Mouse (Mus musculus) layer of hippocampus, adult 6 months (tissue): ENCODE measurements around the gene Krba1. TPM values are rescaled to one million over a fixed set of nuclear protein-coding genes. Genes with fewer than 3 reads are reported as not detected.

Experiments used
- long read RNA-seq, 2 experiments: library from polyadenylated mRNA; unstranded; transcript quantifications; one replicate each; pipeline ENCODE4 v2.0.0; 2019 to 2020
- microRNA-seq: library from miRNA; unstranded; fragments of <30 nt; microRNA quantifications from one replicate; pipeline ENCODE4 v1.2.0, GENCODE M21; 2020
- polyA plus RNA-seq: library from polyadenylated mRNA; unstranded; fragments of <200 nt; fragmentation: Nextera tagmentation; gene quantifications from 2 replicates; pipeline ENCODE4 v1.2.3, GENCODE M21; 2021

Krba1 gene
- 4.3 and 4.4 TPM in 2 replicates for polyA plus RNA-seq
- long read RNA-seq, experiment 1, full-length matches to known transcripts = 2 of 10 reads
- long read RNA-seq, experiment 1, partial matches to known transcripts = 4 of 10 reads
- long read RNA-seq, experiment 1, other reads (novel, unspliced or antisense) = 4 of 10 reads
- long read RNA-seq, experiment 2, full-length matches to known transcripts = 20 of 64 reads
- long read RNA-seq, experiment 2, partial matches to known transcripts = 17 of 64 reads
- long read RNA-seq, experiment 2, other reads (novel, unspliced or antisense) = 27 of 64 reads

DNA sequence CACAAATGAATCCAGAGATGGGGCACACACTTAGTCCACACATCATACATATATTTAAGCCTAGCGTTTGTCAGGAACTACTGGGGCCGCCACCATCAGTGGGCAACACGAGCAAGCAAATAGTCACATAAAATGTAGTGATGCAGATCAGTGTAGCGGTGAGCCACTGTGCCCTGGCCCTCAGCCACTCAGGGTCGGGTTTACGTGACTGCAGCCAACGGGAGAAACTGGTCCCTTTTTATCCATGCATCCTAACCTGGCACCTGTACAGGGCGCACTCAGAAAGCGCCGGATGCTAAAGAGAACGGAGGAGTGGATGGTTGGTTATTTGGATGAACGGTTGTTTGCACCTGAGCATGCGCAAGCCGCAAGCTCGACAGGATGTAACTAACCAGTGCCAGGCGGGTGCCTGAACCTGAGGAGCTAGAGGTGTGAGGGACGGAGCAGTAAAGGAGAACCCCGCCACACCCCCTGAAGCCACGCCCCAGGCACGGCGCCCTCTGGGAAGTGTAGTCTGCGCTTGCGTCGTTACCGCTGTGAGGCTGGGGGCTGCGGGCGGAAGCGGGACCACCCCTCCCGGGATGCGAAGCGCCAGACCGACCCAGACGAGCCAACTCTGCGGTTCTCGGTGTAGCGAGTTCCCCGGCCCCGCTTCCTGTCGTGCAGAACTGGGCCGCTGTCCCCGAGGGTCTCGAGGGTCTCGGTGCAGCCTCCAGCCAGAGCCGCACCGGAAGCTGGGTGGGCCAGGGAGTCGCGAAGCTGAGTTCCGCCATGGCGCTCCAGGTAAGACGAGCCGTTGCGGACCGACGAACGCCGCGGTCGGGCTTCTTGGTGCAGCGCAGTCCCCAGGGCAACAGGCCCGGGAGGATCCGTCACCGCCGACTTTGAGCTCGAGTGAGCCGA is at the start of gene Krba1:
TSS of gene Krba1 (plus strand) at position 482 of the 903 bp plus-strand sequence.

DNA sequence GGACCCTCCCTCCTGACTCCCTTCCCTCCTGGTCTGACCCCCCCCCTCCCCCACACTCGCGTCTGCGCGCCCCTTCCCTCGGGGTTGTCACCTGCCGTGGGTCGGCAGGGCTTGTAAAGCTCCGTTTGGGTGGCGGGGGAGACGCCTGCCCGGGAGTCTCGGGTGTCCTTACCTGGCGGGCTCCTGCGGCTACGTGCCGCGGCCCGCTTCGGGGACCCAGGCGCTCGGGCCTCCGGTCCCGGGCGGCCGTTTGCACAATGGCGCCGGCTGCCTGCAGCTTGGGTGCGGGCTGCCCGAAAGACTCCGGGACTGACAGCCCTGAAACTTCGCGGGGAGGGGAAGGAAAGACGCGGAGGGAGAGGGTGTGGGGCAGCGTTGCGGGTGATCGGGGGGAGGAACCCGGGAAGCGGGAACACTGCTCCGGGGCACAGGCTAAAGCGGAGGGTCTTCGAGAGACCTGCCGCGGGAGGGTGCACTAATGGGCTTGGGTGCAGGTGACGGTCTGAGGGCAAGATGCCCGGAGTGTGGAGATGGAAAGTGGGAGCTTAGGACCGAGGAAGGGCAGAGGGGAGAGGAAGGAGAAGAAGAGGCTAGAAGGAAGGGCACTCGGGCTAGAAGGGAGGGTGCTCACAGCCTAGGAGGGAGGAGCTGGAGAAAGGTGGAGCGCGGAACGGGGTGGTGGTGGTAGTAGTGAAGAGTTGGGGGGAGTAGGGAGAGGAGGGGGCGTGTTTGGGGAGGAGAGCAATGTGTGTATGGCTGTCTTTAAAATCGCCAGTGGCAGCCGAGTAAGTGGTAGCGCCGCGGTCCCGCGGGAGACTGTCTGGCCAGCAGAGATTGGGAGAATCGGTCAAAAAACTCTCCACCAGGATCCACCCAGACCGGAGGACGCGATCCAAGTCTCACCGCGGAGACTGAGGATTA is 50.1 kb downstream of the Krba1 start, which contains the start of gene Zfp467:
TSS of gene Zfp467 (minus strand) at position 645 of the 921 bp plus-strand sequence.

DNA sequence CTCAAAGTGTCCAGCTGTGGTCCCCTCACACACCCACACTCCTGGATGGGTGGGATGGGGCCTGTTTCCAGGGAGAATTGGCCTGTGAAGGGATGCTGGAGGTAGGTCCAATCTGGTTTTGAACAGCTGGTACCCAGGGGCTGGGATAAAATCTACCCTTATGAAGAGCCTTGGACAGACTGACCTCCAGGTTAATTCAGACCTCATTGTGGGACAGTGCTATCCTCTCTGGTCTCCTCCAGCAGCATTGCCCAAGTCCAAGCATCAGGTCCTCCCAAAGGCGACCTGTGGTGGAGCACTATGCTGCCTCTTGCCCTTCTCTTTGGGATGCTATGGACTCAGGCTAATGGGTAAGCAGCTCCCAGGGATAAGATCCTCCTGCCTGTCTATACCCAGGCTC is 52.5 kb downstream of the Krba1 start, which contains the start of gene Sspo:
TSS of gene Sspo (plus strand) at position 301 of the 400 bp plus-strand sequence.

Small RNA genes lying within 50 kb of the gene (microRNA-seq; reads per million reads assigned to microRNA genes)
- gene Gm24325 = not detected

Other genes with a start within 250 kb of the Krba1 start
- 29.2 and 31.4 TPM in 2 replicates for gene Zfp467, start 50.2 kb downstream of the Krba1 start, polyA plus RNA-seq
- 0.15 and 0.28 TPM in 2 replicates for gene Sspo, start 52.6 kb downstream of the Krba1 start, polyA plus RNA-seq
- gene Atp6v0e2, start 142.0 kb downstream of the Krba1 start, polyA plus RNA-seq = 721 and 840 TPM in 2 replicates
- 30.6 and 38.0 TPM in 2 replicates for gene Lrrc61, start 159.2 kb downstream of the Krba1 start, polyA plus RNA-seq
- gene Rarres2, start 177.2 kb downstream of the Krba1 start, polyA plus RNA-seq = 55.9 and 70.3 TPM in 2 replicates
- gene Gm45021, start 194.0 kb downstream of the Krba1 start, polyA plus RNA-seq = not detected in 2 replicates
- 18.9 and 20.9 TPM in 2 replicates for gene Repin1, start 198.3 kb downstream of the Krba1 start, polyA plus RNA-seq
- not detected in 2 replicates for gene Gm44965, start 198.4 kb downstream of the Krba1 start, polyA plus RNA-seq
- gene Zfp775, start 206.5 kb downstream of the Krba1 start, polyA plus RNA-seq = 5.7 and 6.3 TPM in 2 replicates
- gene AI854703, start 231.2 kb downstream of the Krba1 start, polyA plus RNA-seq = 9.4 and 11.7 TPM in 2 replicates